Mouse (Mus musculus) CH12.LX (cell line): ENCODE results near the gene Pde3a. TPM values are rescaled to one million over a fixed set of nuclear protein-coding genes. Genes with fewer than 3 reads are reported as not detected.

Experiments used
- DNase-seq: peaks from one replicate; pipeline ENCODE4 v3.0.0-alpha.2; 2013; ENCODE audit errors: extremely low read depth
- H3K27ac ChIP-seq: 2 replicates; pipeline ENCODE4 v1.5.1; 2012; ENCODE audit warnings: low read depth, mild to moderate bottlenecking, control low read depth, moderate library complexity; ENCODE audit not compliant: insufficient read depth
- H3K27me3 ChIP-seq: replicated peaks from 2 replicates; pipeline ENCODE3; 2012; ENCODE audit warnings: inconsistent platforms
- H3K36me3 ChIP-seq, 2 experiments: replicated peaks in 1 of 2; 2 replicates each; pipeline versions ENCODE3 to v1.6.1; 2012; ENCODE audit warnings: inconsistent platforms in 1 of 2, low read length in 1 of 2, mild to moderate bottlenecking in 1 of 2, mixed read lengths in 1 of 2, moderate library complexity in 1 of 2; ENCODE audit not compliant: control insufficient read depth in 1 of 2, insufficient read depth in 1 of 2
- H3K4me1 ChIP-seq, 2 experiments: 2 replicates each; pipeline ENCODE4 v1.6.1; 2012; ENCODE audit warnings: inconsistent platforms in 1 of 2, moderate library complexity in 1 of 2; ENCODE audit not compliant: insufficient read depth in 2 of 2, control insufficient read depth in 1 of 2
- H3K4me2 ChIP-seq: 2 replicates; pipeline ENCODE4 v1.6.1; 2012; ENCODE audit warnings: low read depth, mild to moderate bottlenecking, control low read depth; ENCODE audit not compliant: poor library complexity, insufficient read depth, severe bottlenecking
- H3K4me3 ChIP-seq, 3 experiments: fragments of 150-350 bp in 1 of 3; sonication (generic) in 1 of 3; replicated peaks in 1 of 3; 2 replicates each; pipeline versions ENCODE3 to v1.5.1; 2011 to 2012; ENCODE audit warnings: low read depth in 2 of 3, low read length in 2 of 3, mild to moderate bottlenecking in 2 of 3, moderate library complexity in 2 of 3, control low read depth in 1 of 3, improper control_type of control experiment in 1 of 3, inconsistent platforms in 1 of 3, mixed read lengths in 1 of 3; ENCODE audit not compliant: poor library complexity in 1 of 3
- H3K79me2 ChIP-seq: replicated peaks from 2 replicates; pipeline ENCODE4 v1.6.1; 2012; ENCODE audit warnings: mild to moderate bottlenecking, moderate library complexity; ENCODE audit not compliant: control insufficient read depth, poor library complexity, insufficient read depth, severe bottlenecking; ENCODE audit errors: extremely low read depth
- H3K9ac ChIP-seq: 2 replicates; pipeline ENCODE4 v1.6.1; 2012; ENCODE audit warnings: low read depth, mild to moderate bottlenecking, control low read depth, moderate library complexity; ENCODE audit not compliant: insufficient read depth
- H3K9me3 ChIP-seq: replicated peaks from 2 replicates; pipeline ENCODE3; 2012; ENCODE audit warnings: low read length, inconsistent platforms, mixed read lengths
- BHLHE40 ChIP-seq: IDR thresholded peaks from 2 replicates; pipeline ENCODE4 v1.6.1; 2011; ENCODE audit warnings: mild to moderate bottlenecking, low read depth, low read length, improper control_type of control experiment
- CHD1 ChIP-seq: IDR thresholded peaks from 2 replicates; pipeline ENCODE4 v1.6.1; 2012; ENCODE audit warnings: low read depth, low read length, improper control_type of control experiment, inconsistent platforms
- CHD2 ChIP-seq: IDR thresholded peaks from 2 replicates; pipeline ENCODE4 v1.6.1; 2011; ENCODE audit warnings: low read length, improper control_type of control experiment
- EP300 ChIP-seq: IDR thresholded peaks from 2 replicates; pipeline ENCODE4 v1.6.1; 2011; ENCODE audit warnings: low read length, improper control_type of control experiment
- GABPA ChIP-seq: IDR thresholded peaks from 2 replicates; pipeline ENCODE4 v1.6.1; 2012; ENCODE audit warnings: low read depth, low read length, improper control_type of control experiment, inconsistent platforms; ENCODE audit not compliant: insufficient replicate concordance
- HCFC1 ChIP-seq: IDR thresholded peaks from 2 replicates; pipeline ENCODE4 v1.6.1; 2012; ENCODE audit warnings: low read depth, mild to moderate bottlenecking, inconsistent platforms, low read length, improper control_type of control experiment
- JUN ChIP-seq: IDR thresholded peaks from 2 replicates; pipeline ENCODE4 v1.6.1; 2011; ENCODE audit warnings: low read depth, mild to moderate bottlenecking, low read length, improper control_type of control experiment, moderate library complexity; ENCODE audit not compliant: insufficient read depth
- JUND ChIP-seq: conservative IDR thresholded peaks from 2 replicates; pipeline ENCODE4 v1.6.1; 2011; ENCODE audit warnings: low read depth, low read length, improper control_type of control experiment
- MAFK ChIP-seq: IDR thresholded peaks from 2 replicates; pipeline ENCODE4 v1.6.1; 2011; ENCODE audit warnings: low read length, improper control_type of control experiment; ENCODE audit not compliant: insufficient replicate concordance
- MAZ ChIP-seq: IDR thresholded peaks from 2 replicates; pipeline ENCODE4 v1.6.1; 2012; ENCODE audit warnings: low read depth, mild to moderate bottlenecking, inconsistent platforms, low read length, improper control_type of control experiment, moderate library complexity
- NRF1 ChIP-seq: IDR thresholded peaks from 2 replicates; pipeline ENCODE4 v1.6.1; 2014; ENCODE audit warnings: low read depth, mild to moderate bottlenecking, inconsistent platforms, low read length, improper control_type of control experiment, moderate library complexity
- PAX5 ChIP-seq: IDR thresholded peaks from 2 replicates; pipeline ENCODE4 v1.6.1; 2012; ENCODE audit warnings: low read length, inconsistent platforms, mixed read lengths
- POLR2A ChIP-seq: IDR thresholded peaks from 2 replicates; pipeline ENCODE4 v1.6.1; 2011; ENCODE audit warnings: low read depth, mild to moderate bottlenecking, improper control_type of control experiment, low read length
- TBP ChIP-seq: conservative IDR thresholded peaks from 2 replicates; pipeline ENCODE4 v1.6.1; 2011; ENCODE audit warnings: low read depth, low read length, improper control_type of control experiment
- TCF12 ChIP-seq: IDR thresholded peaks from 2 replicates; pipeline ENCODE4 v1.6.1; 2014; ENCODE audit warnings: low read depth, mild to moderate bottlenecking, inconsistent platforms, low read length, improper control_type of control experiment
- UBTF ChIP-seq: IDR thresholded peaks from 2 replicates; pipeline ENCODE4 v1.6.1; 2012; ENCODE audit warnings: low read depth, mild to moderate bottlenecking, inconsistent platforms, low read length, improper control_type of control experiment, moderate library complexity
- USF1 ChIP-seq: IDR thresholded peaks from 2 replicates; pipeline ENCODE4 v1.6.1; 2014; ENCODE audit warnings: low read depth, mild to moderate bottlenecking, inconsistent platforms, low read length, improper control_type of control experiment
- USF2 ChIP-seq: conservative IDR thresholded peaks from 2 replicates; pipeline ENCODE4 v1.6.1; 2011; ENCODE audit warnings: low read depth, low read length, improper control_type of control experiment
- ZC3H11A ChIP-seq: IDR thresholded peaks from 2 replicates; pipeline ENCODE4 v1.6.1; 2012; ENCODE audit warnings: low read depth, mild to moderate bottlenecking, inconsistent platforms, low read length, improper control_type of control experiment
- dilution Hi-C: fragments of 300-500 bp; cut with MboI; formaldehyde crosslinking; loops from 2 replicates; pipeline ENCODE4 v1.14.3; 2020; ENCODE audit warnings: low sequenced_read_pairs; ENCODE audit not compliant: extremely low pct_unique_long_range_greater_than_20kb, extremely low pct_ligation_motif_present
- in situ Hi-C: fragments of 300-500 bp; cut with MboI; formaldehyde crosslinking; loops from 3 replicates; pipeline ENCODE4 v1.14.3; 2019; ENCODE audit warnings: low sequenced_read_pairs, low pct_ligation_motif_present, low pct_unique_long_range_greater_than_20kb, mixed read lengths
- polyA plus RNA-seq: library from polyadenylated mRNA; unstranded; fragments of >175 nt; gene quantifications from 2 replicates; pipeline ENCODE4 v1.2.1, GENCODE M21; 2012; ENCODE audit warnings: low read depth; ENCODE audit not compliant: insufficient read length
- total RNA-seq, 2 experiments: library from RNA; depleted of rRNA; stranded (reverse); fragments of 300-350 nt in 1 of 2; fragments of >200 nt in 1 of 2; gene quantifications; 2 replicates each; pipeline ENCODE4 v1.2.3; 2012 to 2014

Gene Pde3a
- total and polyA plus RNA-seq, 3 experiments = under 0.01 to 0.04 (median 0.03) TPM

- no peak overlapping the region for H3K4me3 ChIP-seq
- no peaks in the 10 kb centered on the region for H3K4me1 ChIP-seq
- H3K9me3 ChIP-seq = peaks cover 2% of the 10 kb centered on the region
- in situ Hi-C loops = no loop called here
- no peak overlapping the region for H3K9ac ChIP-seq
- dilution Hi-C loops = no loop called here
- no peaks in the 10 kb centered on the region for H3K36me3 ChIP-seq
- H3K27ac ChIP-seq = no peak overlapping the region
- H3K27me3 ChIP-seq = no peaks in the 10 kb centered on the region
- no peak overlapping the region for H3K4me2 ChIP-seq
- no peak for DNase-seq
- H3K79me2 ChIP-seq = no peaks in the 10 kb centered on the region
- TF ChIP-seq NRF1 (no peak), HCFC1 (no peak)
Observed at GRCm38 (mm10) chr6:141254956-141255355, 5.9 kb downstream of the Pde3a start.

GRCm38 (mm10) chr6:141256896-141257295, 7.8 kb downstream of the Pde3a start:
- dilution Hi-C loops = no loop called here
- no peaks in the 10 kb centered on the region for H3K79me2 ChIP-seq
- H3K4me2 ChIP-seq = no peak overlapping the region
- H3K4me3 ChIP-seq = no peak overlapping the region
- no peak overlapping the region for H3K27ac ChIP-seq
- in situ Hi-C loops = no loop called here
- H3K36me3 ChIP-seq = no peaks in the 10 kb centered on the region
- H3K9ac ChIP-seq = no peak overlapping the region
- H3K27me3 ChIP-seq = no peaks in the 10 kb centered on the region
- no peaks in the 10 kb centered on the region for H3K9me3 ChIP-seq
- no peak for DNase-seq
- no peak for TF ChIP-seq EP300
- no peak for TF ChIP-seq POLR2A
- no peak for TF ChIP-seq CHD1
- TF ChIP-seq TCF12 = no peak
- no peak for TF ChIP-seq CHD2
- no peak for TF ChIP-seq UBTF
- no peak for TF ChIP-seq PAX5
- TF ChIP-seq JUND = no peak
- TF ChIP-seq JUN = no peak
- no peak for TF ChIP-seq BHLHE40
- TF ChIP-seq TBP = no peak
- no peak for TF ChIP-seq ZC3H11A
- no peak for TF ChIP-seq GABPA
- no peak for TF ChIP-seq USF2
- no peak for TF ChIP-seq MAZ
- no peak for TF ChIP-seq USF1
- no peak for TF ChIP-seq MAFK
- no peaks in the 10 kb centered on the region for H3K4me1 ChIP-seq
